Mouse (Mus musculus): ENCODE data around the gene Nsd1. TPM values are rescaled to one million over a fixed set of nuclear protein-coding genes. Genes with fewer than 3 reads are reported as not detected.

Nsd1 gene
- total RNA-seq (2014; rRNA removed) (81.2 and 104 TPM in 2 replicates), polyA plus RNA-seq (2015; fragmentation: Nextera tagmentation; extraction: Ambion mirVana) (37.5 and 48.2 TPM in 2 replicates)

DNA sequence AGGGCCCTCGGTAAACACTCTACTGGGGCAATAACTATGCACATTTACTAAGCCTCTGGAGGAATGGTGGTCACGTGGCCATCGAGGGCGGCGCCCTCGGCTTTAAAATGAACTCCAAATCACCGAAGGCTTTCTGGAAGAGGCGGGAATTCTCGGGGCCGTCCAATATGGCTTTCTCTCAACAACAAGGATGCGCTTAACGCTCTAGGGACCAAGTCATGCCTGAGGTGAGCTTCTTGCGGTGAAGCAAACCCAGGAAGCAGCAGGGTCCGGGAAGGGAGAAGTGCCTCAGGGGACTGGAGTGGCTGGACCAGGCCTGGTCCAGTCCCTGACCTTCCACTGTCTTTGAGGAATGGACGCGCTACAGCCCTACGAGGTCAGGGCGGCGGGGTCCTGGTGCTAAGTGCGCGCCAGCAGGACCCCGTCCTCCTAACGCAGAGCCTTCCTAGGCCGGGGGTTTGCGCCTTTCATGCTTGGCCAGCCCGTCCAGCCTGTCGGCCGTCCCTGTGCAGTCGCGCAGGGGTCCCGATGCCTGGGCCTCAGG, at the start of gene Nsd1:
Nsd1 (plus strand) TSS at position 134 of the 544 bp plus-strand sequence.
- no peak for TF ChIP-seq CTCF (IDR thresholded peaks at IDR 0.05; ENCODE audit: low read depth)
- WGBS = 32% methylated on average over 31 of the region's 31 CpGs
- peak within 1 kb of the TSS; percentile 83 for H3K9ac ChIP-seq
- H3K4me3 ChIP-seq (ENCODE audit: low read depth, low read length) = peak within 1 kb of the TSS; percentile 76
- H3K4me1 ChIP-seq (ENCODE audit: insufficient read depth) = peaks cover 18% of the 10 kb centered on the region
- H3K27ac ChIP-seq (ENCODE audit: low read depth, low read length) = peak within 1 kb of the TSS; percentile 95
- peak within 1 kb of the TSS; percentile 95 for H3K4me2 ChIP-seq (ENCODE audit: low read depth)
- DNase-seq (peak; percentile 5), ATAC-seq (no peak)
- no peaks in the 10 kb centered on the region for H3K9me3 ChIP-seq (ENCODE audit: low read length)
- peaks cover 10% of the 10 kb centered on the region for H3K36me3 ChIP-seq (ENCODE audit: insufficient read depth)
- H3K27me3 ChIP-seq (ENCODE audit: insufficient read depth, low read length) = no peaks in the 10 kb centered on the region

DNA sequence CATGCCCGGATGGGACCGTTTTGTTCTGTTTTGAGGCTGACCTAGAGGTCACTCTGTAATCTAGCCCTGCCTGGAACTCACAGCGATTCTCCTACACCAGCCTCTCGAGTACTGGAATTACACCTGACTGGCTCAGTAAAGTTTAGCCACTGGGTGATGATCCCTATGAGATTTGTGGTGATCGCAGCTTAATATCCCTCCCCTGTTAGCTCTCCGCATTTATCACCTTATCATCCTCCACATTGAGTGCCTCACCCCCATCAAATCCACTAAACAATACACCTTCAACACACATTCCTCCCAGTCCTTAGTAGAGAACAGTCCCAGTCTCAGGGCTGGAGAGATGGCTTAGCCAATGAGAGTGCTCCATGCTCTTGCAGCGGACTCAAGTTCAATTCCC, 47.2 kb upstream of the Nsd1 start:
- WGBS = 64% methylated on average over 7 of the region's 7 CpGs
- no peak for ATAC-seq
- Histone ChIP-seq H3K27me3 (ENCODE audit: insufficient read depth, low read length) (no peaks in the 10 kb centered on the region), H3K27ac (ENCODE audit: low read depth, low read length) (no peak overlapping the region), H3K4me3 (ENCODE audit: low read depth, low read length) (no peak overlapping the region), H3K4me2 (ENCODE audit: low read depth) (no peak overlapping the region), H3K36me3 (ENCODE audit: insufficient read depth) (no peaks in the 10 kb centered on the region), H3K4me1 (ENCODE audit: insufficient read depth) (no peaks in the 10 kb centered on the region), H3K9me3 (ENCODE audit: low read length) (no peaks in the 10 kb centered on the region), H3K9ac (no peak overlapping the region)
- DNase-seq = no peak
- TF ChIP-seq CTCF (IDR thresholded peaks at IDR 0.05; ENCODE audit: low read depth) = no peak

DNA sequence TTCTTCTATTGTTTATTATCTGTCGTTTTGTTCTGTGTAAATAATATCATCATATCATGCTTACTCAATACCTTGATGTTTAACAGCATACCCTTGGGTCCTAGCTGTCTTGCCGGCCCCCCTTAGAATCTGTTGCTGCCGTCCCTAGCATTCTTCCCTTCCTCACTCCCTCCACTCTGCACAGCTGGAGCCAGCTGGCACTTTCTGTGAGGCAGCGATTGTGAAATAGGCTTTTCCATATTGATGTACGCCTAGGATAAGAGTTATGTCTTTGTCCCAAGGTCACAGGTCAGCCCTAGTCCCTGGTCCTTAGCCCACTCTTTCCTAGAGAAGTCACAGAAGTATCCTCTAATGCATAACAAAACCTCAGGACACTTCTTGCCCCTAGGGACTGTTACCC, 46.0 kb upstream of the Nsd1 start:
- WGBS = 68% methylated on average over 5 of the region's 5 CpGs
- no peaks in the 10 kb centered on the region for H3K27me3 ChIP-seq (ENCODE audit: insufficient read depth, low read length)
- no peak overlapping the region for H3K4me3 ChIP-seq (ENCODE audit: low read depth, low read length)
- no peaks in the 10 kb centered on the region for H3K36me3 ChIP-seq (ENCODE audit: insufficient read depth)
- ATAC-seq (no peak), DNase-seq (no peak)
- no peaks in the 10 kb centered on the region for H3K9me3 ChIP-seq (ENCODE audit: low read length)
- H3K4me2 ChIP-seq (ENCODE audit: low read depth) = no peak overlapping the region
- H3K4me1 ChIP-seq (ENCODE audit: insufficient read depth) = no peaks in the 10 kb centered on the region
- TF ChIP-seq CTCF (IDR thresholded peaks at IDR 0.05; ENCODE audit: low read depth) = no peak
- H3K9ac ChIP-seq = no peak overlapping the region
- no peak overlapping the region for H3K27ac ChIP-seq (ENCODE audit: low read depth, low read length)

DNA sequence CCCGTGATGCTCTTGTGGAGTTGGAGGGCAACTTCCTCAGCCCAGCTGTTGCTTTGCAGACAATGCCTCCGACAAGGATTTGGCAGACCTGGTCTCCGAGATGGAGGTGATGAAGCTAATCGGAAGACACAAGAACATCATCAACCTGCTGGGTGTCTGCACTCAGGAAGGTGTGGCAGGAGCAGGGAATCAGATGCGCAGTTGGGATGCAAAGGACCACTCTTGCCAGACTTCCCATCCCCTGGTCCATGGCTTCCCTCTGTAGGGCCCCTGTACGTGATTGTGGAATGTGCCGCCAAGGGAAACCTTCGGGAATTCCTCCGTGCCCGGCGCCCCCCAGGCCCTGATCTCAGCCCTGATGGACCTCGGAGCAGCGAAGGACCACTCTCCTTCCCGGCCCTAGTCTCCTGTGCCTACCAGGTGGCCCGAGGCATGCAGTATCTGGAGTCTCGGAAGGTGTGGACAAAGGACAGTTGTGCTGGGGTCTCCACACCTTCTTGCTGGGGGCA, 43.7 kb upstream of the Nsd1 start:
- no peaks in the 10 kb centered on the region for H3K4me1 ChIP-seq (ENCODE audit: insufficient read depth)
- H3K4me3 ChIP-seq (ENCODE audit: low read depth, low read length) = no peak overlapping the region
- 92% methylated on average over 16 of the region's 16 CpGs for WGBS
- H3K9ac ChIP-seq = no peak overlapping the region
- no peak for TF ChIP-seq CTCF (IDR thresholded peaks at IDR 0.05; ENCODE audit: low read depth)
- no peak for ATAC-seq
- no peak overlapping the region for H3K4me2 ChIP-seq (ENCODE audit: low read depth)
- no peak overlapping the region for H3K27ac ChIP-seq (ENCODE audit: low read depth, low read length)
- H3K27me3 ChIP-seq (ENCODE audit: insufficient read depth, low read length) = no peaks in the 10 kb centered on the region
- no peak for DNase-seq
- no peaks in the 10 kb centered on the region for H3K36me3 ChIP-seq (ENCODE audit: insufficient read depth)
- H3K9me3 ChIP-seq (ENCODE audit: low read length) = no peaks in the 10 kb centered on the region

GRCm38 (mm10) chr13:55166806-55167725, 42.5 kb upstream of the Nsd1 start:
- no peak overlapping the region for H3K4me3 ChIP-seq (ENCODE audit: low read depth, low read length)
- H3K4me1 ChIP-seq (ENCODE audit: insufficient read depth) = peaks cover 7% of the 10 kb centered on the region; the same call in 1 of the 2 replicates
- no peaks in the 10 kb centered on the region for H3K27me3 ChIP-seq (ENCODE audit: insufficient read depth, low read length)
- DNase-seq (no peak), ATAC-seq (no peak)
- H3K9ac ChIP-seq = no peak overlapping the region
- no peak overlapping the region for H3K4me2 ChIP-seq (ENCODE audit: low read depth)
- no peaks in the 10 kb centered on the region for H3K36me3 ChIP-seq (ENCODE audit: insufficient read depth)
- H3K9me3 ChIP-seq (ENCODE audit: low read length) = no peaks in the 10 kb centered on the region
- WGBS = 89% methylated on average over 32 of the region's 32 CpGs
- TF ChIP-seq CTCF (IDR thresholded peaks at IDR 0.05; ENCODE audit: low read depth) = no peak
- H3K27ac ChIP-seq (ENCODE audit: low read depth, low read length) = no peak overlapping the region

GRCm38 (mm10) chr13:55167798-55168197, 41.8 kb upstream of the Nsd1 start:
- no peak overlapping the region for H3K27ac ChIP-seq (ENCODE audit: low read depth, low read length)
- no peak for TF ChIP-seq CTCF (IDR thresholded peaks at IDR 0.05; ENCODE audit: low read depth)
- DNase-seq (no peak), ATAC-seq (no peak)
- H3K4me1 ChIP-seq (ENCODE audit: insufficient read depth) = peaks cover 7% of the 10 kb centered on the region; the same call in 1 of the 2 replicates
- no peak overlapping the region for H3K9ac ChIP-seq
- no peaks in the 10 kb centered on the region for H3K36me3 ChIP-seq (ENCODE audit: insufficient read depth)
- no peaks in the 10 kb centered on the region for H3K27me3 ChIP-seq (ENCODE audit: insufficient read depth, low read length)
- H3K9me3 ChIP-seq (ENCODE audit: low read length) = no peaks in the 10 kb centered on the region
- 86% methylated on average over 11 of the region's 11 CpGs for WGBS
- H3K4me2 ChIP-seq (ENCODE audit: low read depth) = no peak overlapping the region
- no peak overlapping the region for H3K4me3 ChIP-seq (ENCODE audit: low read depth, low read length)

GRCm38 (mm10) chr13:55168255-55168654, 41.3 kb upstream of the Nsd1 start:
- Histone ChIP-seq H3K27me3 (ENCODE audit: insufficient read depth, low read length) (no peaks in the 10 kb centered on the region), H3K36me3 (ENCODE audit: insufficient read depth) (no peaks in the 10 kb centered on the region), H3K4me1 (ENCODE audit: insufficient read depth) (peaks cover 7% of the 10 kb centered on the region; the same call in 1 of the 2 replicates), H3K4me3 (ENCODE audit: low read depth, low read length) (no peak overlapping the region), H3K9me3 (ENCODE audit: low read length) (no peaks in the 10 kb centered on the region), H3K9ac (no peak overlapping the region), H3K27ac (ENCODE audit: low read depth, low read length) (no peak overlapping the region), H3K4me2 (ENCODE audit: low read depth) (no peak overlapping the region)
- no peak for TF ChIP-seq CTCF (IDR thresholded peaks at IDR 0.05; ENCODE audit: low read depth)
- ATAC-seq = no peak
- DNase-seq = no peak
- 92% methylated on average over 5 of the region's 5 CpGs for WGBS

Data from forebrain, postnatal 0 days (tissue).